Mouse (Mus musculus): ENCODE results near the gene Cdip1. TPM values are rescaled to one million over a fixed set of nuclear protein-coding genes. Genes with fewer than 3 reads are reported as not detected.

The Cdip1 gene
- polyA plus RNA-seq, 1 experiment from 2014 or later, result 137 TPM

DNA sequence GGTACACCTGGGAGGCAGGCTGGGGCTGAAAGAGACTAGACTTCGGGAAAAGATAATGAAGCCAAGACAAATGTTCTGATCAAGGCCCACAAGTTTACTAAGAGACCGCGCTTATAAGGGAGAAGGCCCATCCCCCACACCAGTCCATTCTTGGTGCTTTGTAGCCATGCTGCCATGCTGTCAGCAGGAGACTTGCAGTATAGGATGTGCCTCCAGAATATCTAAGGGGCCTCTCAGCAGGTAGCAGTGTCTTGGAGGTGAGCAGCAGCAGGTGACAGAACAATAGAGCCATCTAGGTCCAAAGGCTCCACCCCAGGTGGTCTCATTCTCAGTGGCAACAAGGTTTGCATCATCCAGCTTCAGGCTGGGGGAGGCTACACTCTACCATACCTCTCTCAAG is 28.3 kb upstream of the Cdip1 start:
- WGBS, result 78% methylated on average over 3 of the region's 3 CpGs
- no peaks in the 10 kb centered on the region for H3K36me3 ChIP-seq (ENCODE audit: control insufficient read depth, insufficient read depth, low read length)
- no peak for ATAC-seq
- H3K4me3 ChIP-seq (ENCODE audit: low read length), result no peak overlapping the region
- no peaks in the 10 kb centered on the region for H3K4me1 ChIP-seq (ENCODE audit: control insufficient read depth, insufficient read depth, low read depth, low read length)
- no peak overlapping the region for H3K27ac ChIP-seq (ENCODE audit: low read depth, low read length)
- no peaks in the 10 kb centered on the region for H3K9me3 ChIP-seq (ENCODE audit: control insufficient read depth, low read length)
- no peaks in the 10 kb centered on the region for H3K27me3 ChIP-seq (replicated peaks; ENCODE audit: control insufficient read depth, insufficient read depth, low read length)
- no peak overlapping the region for H3K4me2 ChIP-seq (ENCODE audit: low read length)
- H3K9ac ChIP-seq (ENCODE audit: low read depth, low read length), result no peak overlapping the region

DNA sequence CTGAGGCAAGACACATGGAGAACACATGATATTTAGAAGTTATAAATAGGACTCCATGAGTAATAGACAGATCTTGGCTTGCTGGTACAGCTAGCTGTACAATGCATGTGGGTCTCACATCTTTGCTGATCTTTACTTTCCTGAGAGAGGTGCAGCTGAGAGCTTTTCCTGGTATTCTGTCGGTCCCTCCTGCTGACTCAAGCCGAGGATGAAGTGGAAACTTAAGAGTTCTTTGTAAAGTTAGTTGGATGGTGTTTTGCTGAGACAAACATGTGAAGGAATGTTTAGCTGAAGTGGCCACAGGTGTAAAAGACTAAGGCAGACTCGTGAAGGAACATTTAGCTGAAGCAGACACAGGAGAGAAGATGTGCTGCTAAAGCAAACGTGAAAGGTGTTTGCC is 6.5 kb upstream of the Cdip1 start:
- Histone ChIP-seq H3K9me3 (ENCODE audit: control insufficient read depth, low read length) (no peaks in the 10 kb centered on the region), H3K4me3 (ENCODE audit: low read length) (no peak overlapping the region), H3K9ac (ENCODE audit: low read depth, low read length) (no peak overlapping the region), H3K27me3 (replicated peaks; ENCODE audit: control insufficient read depth, insufficient read depth, low read length) (no peaks in the 10 kb centered on the region), H3K4me2 (ENCODE audit: low read length) (no peak overlapping the region), H3K27ac (ENCODE audit: low read depth, low read length) (no peak overlapping the region), H3K4me1 (ENCODE audit: control insufficient read depth, insufficient read depth, low read depth, low read length) (no peaks in the 10 kb centered on the region), H3K36me3 (ENCODE audit: control insufficient read depth, insufficient read depth, low read length) (no peaks in the 10 kb centered on the region)
- no peak for ATAC-seq
- 85% methylated on average over 4 of the region's 4 CpGs for WGBS

DNA sequence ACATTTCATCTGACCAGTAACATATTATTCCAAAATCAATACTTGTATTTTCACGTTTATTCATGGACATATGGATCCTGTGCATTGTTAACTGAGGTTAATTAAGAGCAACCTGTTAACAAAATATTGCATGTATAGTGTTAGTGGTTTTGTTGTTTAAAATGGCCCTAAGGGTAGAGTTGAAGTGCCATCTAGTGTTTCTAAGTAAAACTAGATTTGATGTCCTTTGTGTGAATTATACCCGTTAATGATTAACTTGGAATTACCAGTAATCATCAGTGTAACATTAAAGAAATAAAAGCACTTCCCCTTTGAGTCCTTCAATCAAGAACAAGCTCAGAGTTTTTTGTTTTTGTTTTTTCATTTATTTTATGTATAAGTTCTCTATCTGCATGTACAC is 1.2 kb upstream of the Cdip1 start:
- Histone ChIP-seq H3K27me3 (replicated peaks; ENCODE audit: control insufficient read depth, insufficient read depth, low read length) (no peaks in the 10 kb centered on the region), H3K27ac (ENCODE audit: low read depth, low read length) (no peak overlapping the region), H3K4me2 (ENCODE audit: low read length) (no peak overlapping the region), H3K4me1 (ENCODE audit: control insufficient read depth, insufficient read depth, low read depth, low read length) (peaks cover 24% of the 10 kb centered on the region), H3K4me3 (ENCODE audit: low read length) (no peak overlapping the region), H3K9ac (ENCODE audit: low read depth, low read length) (no peak overlapping the region), H3K36me3 (ENCODE audit: control insufficient read depth, insufficient read depth, low read length) (no peaks in the 10 kb centered on the region), H3K9me3 (ENCODE audit: control insufficient read depth, low read length) (no peaks in the 10 kb centered on the region)
- ATAC-seq, result no peak
- 64% methylated on average over 2 of the region's 2 CpGs for WGBS

DNA sequence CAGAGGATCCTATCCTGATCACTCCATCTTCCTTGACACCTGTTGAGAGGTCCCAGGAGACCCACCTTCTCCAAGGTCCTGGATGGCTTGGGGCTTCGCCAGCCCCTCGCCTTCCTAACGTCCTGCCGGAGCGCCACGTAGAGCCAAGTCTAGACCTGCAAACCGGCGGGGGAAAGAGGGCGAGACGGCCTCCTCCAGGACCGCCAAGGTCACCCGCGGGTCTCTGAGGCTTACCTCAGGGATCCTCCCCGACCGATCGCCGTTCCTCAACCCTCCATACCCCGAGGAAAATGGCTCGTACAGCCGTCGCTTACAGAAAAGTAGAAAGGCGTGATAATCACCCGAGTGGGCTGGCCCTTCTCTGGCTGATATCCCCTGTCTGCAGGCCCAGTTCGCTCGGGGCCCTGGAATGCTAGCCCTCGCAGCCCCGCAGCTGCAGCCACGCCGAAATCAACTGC is 752 bp downstream of the Cdip1 start:
- WGBS, result under 1% methylated on average over 29 of the region's 29 CpGs
- ATAC-seq, result peak; percentile 76
- Histone ChIP-seq H3K9me3 (ENCODE audit: control insufficient read depth, low read length) (no peaks in the 10 kb centered on the region), H3K4me1 (ENCODE audit: control insufficient read depth, insufficient read depth, low read depth, low read length) (peaks cover 35% of the 10 kb centered on the region), H3K4me3 (ENCODE audit: low read length) (peak overlapping the region; percentile 87), H3K36me3 (ENCODE audit: control insufficient read depth, insufficient read depth, low read length) (no peaks in the 10 kb centered on the region; the same call in 1 of the 2 replicates), H3K4me2 (ENCODE audit: low read length) (peak overlapping the region; percentile 67), H3K9ac (ENCODE audit: low read depth, low read length) (peak overlapping the region; percentile 80), H3K27ac (ENCODE audit: low read depth, low read length) (peak overlapping the region; percentile 96), H3K27me3 (replicated peaks; ENCODE audit: control insufficient read depth, insufficient read depth, low read length) (no peaks in the 10 kb centered on the region)

DNA sequence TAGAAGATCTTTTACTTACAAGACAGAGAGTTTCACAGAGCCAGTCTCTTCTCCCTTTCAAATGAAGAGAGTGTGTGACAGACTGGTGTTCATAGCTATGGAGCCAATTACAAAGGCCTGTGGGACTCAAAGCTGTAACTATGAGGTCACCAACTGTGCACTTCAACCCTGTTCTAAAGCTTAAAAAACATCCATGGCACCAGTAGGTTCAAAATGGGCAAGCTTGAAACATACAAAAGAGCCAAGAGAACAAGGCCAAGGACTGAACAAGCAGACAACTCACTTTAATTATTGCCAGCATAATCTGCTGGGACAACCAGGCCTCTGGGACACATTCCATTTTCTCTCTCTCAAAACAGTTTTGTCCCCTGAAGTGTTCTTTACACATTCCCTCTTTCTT is 1.9 kb downstream of the Cdip1 start:
- H3K4me1 ChIP-seq (ENCODE audit: control insufficient read depth, insufficient read depth, low read depth, low read length), result peaks cover 36% of the 10 kb centered on the region
- no peaks in the 10 kb centered on the region for H3K9me3 ChIP-seq (ENCODE audit: control insufficient read depth, low read length)
- H3K9ac ChIP-seq (ENCODE audit: low read depth, low read length), result no peak overlapping the region
- no peak for ATAC-seq
- H3K36me3 ChIP-seq (ENCODE audit: control insufficient read depth, insufficient read depth, low read length), result no peaks in the 10 kb centered on the region; the same call in 1 of the 2 replicates
- no peaks in the 10 kb centered on the region for H3K27me3 ChIP-seq (replicated peaks; ENCODE audit: control insufficient read depth, insufficient read depth, low read length)
- peak overlapping the region; percentile 67 for H3K4me2 ChIP-seq (ENCODE audit: low read length)
- peak overlapping the region; percentile 3; the same call in 1 of the 2 replicates for H3K4me3 ChIP-seq (ENCODE audit: low read length)
- H3K27ac ChIP-seq (ENCODE audit: low read depth, low read length), result no peak overlapping the region

DNA sequence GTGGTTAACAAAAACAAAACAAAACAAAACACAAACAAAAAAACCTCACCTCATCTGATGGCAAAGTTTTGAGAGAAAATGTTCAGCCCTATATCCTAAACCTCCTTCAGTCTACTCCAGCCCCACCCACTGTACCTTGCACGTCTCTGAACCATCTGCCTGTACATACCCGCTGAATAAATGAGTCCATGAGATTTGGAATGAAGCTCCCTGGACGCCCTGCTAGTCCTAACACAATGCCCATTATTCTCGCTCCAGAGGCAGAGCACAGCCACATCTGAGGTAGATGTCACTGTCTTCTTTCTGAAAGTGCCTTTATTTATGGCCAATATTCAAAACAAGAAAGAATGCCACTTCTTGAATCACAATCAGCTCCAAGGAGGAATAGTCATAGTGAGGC is 4.4 kb downstream of the Cdip1 start:
- H3K9me3 ChIP-seq (ENCODE audit: control insufficient read depth, low read length), result no peaks in the 10 kb centered on the region
- WGBS, result 15% methylated on average over 4 of the region's 4 CpGs
- H3K9ac ChIP-seq (ENCODE audit: low read depth, low read length), result no peak overlapping the region
- peaks cover 38% of the 10 kb centered on the region for H3K4me1 ChIP-seq (ENCODE audit: control insufficient read depth, insufficient read depth, low read depth, low read length)
- H3K4me3 ChIP-seq (ENCODE audit: low read length), result no peak overlapping the region
- no peak overlapping the region for H3K27ac ChIP-seq (ENCODE audit: low read depth, low read length)
- no peaks in the 10 kb centered on the region; the same call in 1 of the 2 replicates for H3K36me3 ChIP-seq (ENCODE audit: control insufficient read depth, insufficient read depth, low read length)
- ATAC-seq, result no peak
- H3K27me3 ChIP-seq (replicated peaks; ENCODE audit: control insufficient read depth, insufficient read depth, low read length), result no peaks in the 10 kb centered on the region
- no peak overlapping the region for H3K4me2 ChIP-seq (ENCODE audit: low read length)

DNA sequence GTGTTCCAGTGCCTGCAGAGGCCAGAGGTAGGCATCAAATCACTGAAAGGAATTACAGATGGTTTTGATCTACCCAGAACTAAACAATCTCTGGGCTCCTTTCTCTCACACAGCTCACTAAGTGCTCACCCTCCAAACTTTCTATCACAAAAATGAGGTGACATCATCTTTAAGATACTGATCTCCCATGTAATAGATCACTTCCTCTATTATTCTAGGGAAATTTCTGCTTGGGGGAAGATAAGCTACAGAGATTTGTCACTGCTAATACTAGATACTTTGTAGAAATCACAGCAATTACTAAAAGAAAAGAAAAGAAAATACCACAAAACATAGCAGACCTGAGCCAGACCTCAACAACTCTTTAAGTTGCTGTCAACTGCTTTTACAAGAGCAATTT is 7.6 kb downstream of the Cdip1 start:
- H3K36me3 ChIP-seq (ENCODE audit: control insufficient read depth, insufficient read depth, low read length), result no peaks in the 10 kb centered on the region; the same call in 1 of the 2 replicates
- H3K9me3 ChIP-seq (ENCODE audit: control insufficient read depth, low read length), result no peaks in the 10 kb centered on the region
- peaks cover 23% of the 10 kb centered on the region for H3K4me1 ChIP-seq (ENCODE audit: control insufficient read depth, insufficient read depth, low read depth, low read length)
- ATAC-seq, result no peak
- no peak overlapping the region for H3K4me3 ChIP-seq (ENCODE audit: low read length)
- no peak overlapping the region for H3K4me2 ChIP-seq (ENCODE audit: low read length)
- no peak overlapping the region for H3K27ac ChIP-seq (ENCODE audit: low read depth, low read length)
- no peak overlapping the region for H3K9ac ChIP-seq (ENCODE audit: low read depth, low read length)
- H3K27me3 ChIP-seq (replicated peaks; ENCODE audit: control insufficient read depth, insufficient read depth, low read length), result no peaks in the 10 kb centered on the region

DNA sequence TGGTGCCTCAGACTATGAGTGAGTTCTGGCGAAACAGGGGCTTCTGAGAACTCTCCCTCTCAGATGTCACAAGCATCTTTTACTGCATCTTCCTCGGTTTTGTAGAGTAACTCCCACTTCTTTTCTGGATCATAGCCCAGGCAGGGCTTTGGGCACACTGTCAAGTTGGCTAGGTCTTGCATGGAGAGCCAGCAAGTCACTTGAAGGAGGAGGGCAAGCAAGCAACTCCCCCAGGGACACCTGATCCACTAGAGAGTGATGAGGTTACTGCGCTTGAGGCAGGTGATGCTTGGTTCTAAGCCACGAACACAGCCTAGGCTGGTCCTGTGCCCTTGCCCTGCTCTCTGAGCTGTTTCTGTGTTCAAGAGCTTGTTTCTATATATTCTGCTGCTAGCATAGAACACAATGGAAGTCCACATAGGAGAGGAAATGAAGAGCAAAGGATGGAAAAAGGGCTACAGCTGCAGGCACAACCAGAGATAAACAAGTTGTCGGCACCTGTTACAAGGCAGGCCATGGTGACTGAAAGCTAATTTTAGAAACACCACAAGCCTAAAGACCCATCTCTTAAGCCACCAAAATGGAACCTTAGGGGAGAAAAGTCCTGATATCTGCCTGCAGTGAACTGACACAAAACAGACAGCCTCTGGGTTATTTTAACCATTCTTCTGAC is 8.4 kb downstream of the Cdip1 start:
- Histone ChIP-seq H3K4me3 (ENCODE audit: low read length) (no peak overlapping the region), H3K36me3 (ENCODE audit: control insufficient read depth, insufficient read depth, low read length) (no peaks in the 10 kb centered on the region; the same call in 1 of the 2 replicates), H3K9me3 (ENCODE audit: control insufficient read depth, low read length) (no peaks in the 10 kb centered on the region), H3K4me1 (ENCODE audit: control insufficient read depth, insufficient read depth, low read depth, low read length) (peaks cover 16% of the 10 kb centered on the region), H3K27ac (ENCODE audit: low read depth, low read length) (peak overlapping the region; percentile 39; the same call in 1 of the 2 replicates), H3K9ac (ENCODE audit: low read depth, low read length) (no peak overlapping the region), H3K4me2 (ENCODE audit: low read length) (no peak overlapping the region), H3K27me3 (replicated peaks; ENCODE audit: control insufficient read depth, insufficient read depth, low read length) (no peaks in the 10 kb centered on the region)
- ATAC-seq, result no peak
- WGBS, result 65% methylated on average over 5 of the region's 5 CpGs

DNA sequence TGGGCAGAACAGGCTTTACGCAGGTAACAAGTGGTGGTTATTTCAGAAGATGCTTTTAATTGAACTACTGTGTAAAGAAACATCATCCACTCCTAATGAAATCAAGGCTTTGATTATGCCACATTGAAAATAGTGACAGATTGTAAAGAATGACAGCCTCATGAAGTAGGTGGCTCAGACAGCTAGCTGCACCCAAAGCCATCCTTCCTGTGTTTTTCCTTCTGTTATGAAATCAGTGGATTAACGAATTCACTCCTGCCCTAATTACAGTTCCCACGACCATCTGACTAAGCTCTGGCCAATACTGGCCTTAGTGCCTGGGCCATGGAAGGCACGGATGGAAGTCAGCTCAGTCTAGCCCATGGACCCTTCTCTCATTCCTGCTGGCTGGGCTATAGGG is 11.2 kb downstream of the Cdip1 start:
- no peak overlapping the region for H3K27ac ChIP-seq (ENCODE audit: low read depth, low read length)
- no peaks in the 10 kb centered on the region for H3K27me3 ChIP-seq (replicated peaks; ENCODE audit: control insufficient read depth, insufficient read depth, low read length)
- ATAC-seq, result no peak
- no peaks in the 10 kb centered on the region for H3K9me3 ChIP-seq (ENCODE audit: control insufficient read depth, low read length)
- H3K4me3 ChIP-seq (ENCODE audit: low read length), result no peak overlapping the region
- peaks cover 2% of the 10 kb centered on the region; the same call in 1 of the 2 replicates for H3K4me1 ChIP-seq (ENCODE audit: control insufficient read depth, insufficient read depth, low read depth, low read length)
- 96% methylated on average over 4 of the region's 4 CpGs for WGBS
- no peaks in the 10 kb centered on the region for H3K36me3 ChIP-seq (ENCODE audit: control insufficient read depth, insufficient read depth, low read length)
- H3K4me2 ChIP-seq (ENCODE audit: low read length), result no peak overlapping the region
- no peak overlapping the region for H3K9ac ChIP-seq (ENCODE audit: low read depth, low read length)

Measured in hindbrain, embryonic 16.5 days (tissue).